Mouse (Mus musculus) bone marrow macrophage, adult 2 months (primary cell): ENCODE results near the gene a. TPM values are rescaled to one million over a fixed set of nuclear protein-coding genes. Genes with fewer than 3 reads are reported as not detected.

Experiments used
- H3K27ac ChIP-seq: 2 replicates; pipeline ENCODE4 v1.5.1; 2012; ENCODE audit warnings: low read depth, low read length; ENCODE audit not compliant: insufficient read depth
- H3K4me1 ChIP-seq: 2 replicates; pipeline ENCODE4 v1.6.1; 2012; ENCODE audit warnings: low read length; ENCODE audit not compliant: control insufficient read depth, insufficient read depth
- H3K4me3 ChIP-seq: 2 replicates; pipeline ENCODE4 v1.5.1; 2012; ENCODE audit warnings: mild to moderate bottlenecking, low read length, moderate library complexity; ENCODE audit not compliant: insufficient read depth
- CTCF ChIP-seq: IDR thresholded peaks from 2 replicates; pipeline ENCODE4 v1.5.1; 2012; ENCODE audit warnings: low read depth, mild to moderate bottlenecking, low read length, moderate library complexity
- POLR2A ChIP-seq: IDR thresholded peaks from 2 replicates; pipeline ENCODE4 v1.6.1; 2012; ENCODE audit warnings: mild to moderate bottlenecking, low read depth, low read length, borderline replicate concordance
- polyA plus RNA-seq: library from polyadenylated mRNA; stranded (reverse); fragments of >200 nt; gene quantifications from 2 replicates; pipeline ENCODE4 v1.2.4, GENCODE M21; 2012; ENCODE audit not compliant: missing spikeins, insufficient read depth, insufficient read length

The a gene
- polyA plus RNA-seq, 1 experiment: not detected

- Histone ChIP-seq H3K4me1 (no peaks in the 10 kb centered on the region), H3K4me3 (no peak overlapping the region), H3K27ac (no peak overlapping the region)
- TF ChIP-seq CTCF: no peak
- no peak for TF ChIP-seq POLR2A
Observed at GRCm38 (mm10) chr2:154757691-154758090, 33.5 kb upstream of the a start.

GRCm38 (mm10) chr2:154758454-154758853 lies 32.7 kb upstream of the a start:
- H3K27ac ChIP-seq: no peak overlapping the region
- H3K4me3 ChIP-seq: no peak overlapping the region
- TF ChIP-seq POLR2A: no peak
- TF ChIP-seq CTCF: no peak
- H3K4me1 ChIP-seq: no peaks in the 10 kb centered on the region

- H3K4me1 ChIP-seq: peaks cover 23% of the 10 kb centered on the region
- H3K4me3 ChIP-seq: no peak overlapping the region
- TF ChIP-seq CTCF (no peak), POLR2A (no peak)
- H3K27ac ChIP-seq: no peak overlapping the region
Observed at GRCm38 (mm10) chr2:154763226-154763625, 28.0 kb upstream of the a start.

GRCm38 (mm10) chr2:154764828-154765497 lies 26.2 kb upstream of the a start:
- no peak for TF ChIP-seq CTCF
- TF ChIP-seq POLR2A: no peak
- Histone ChIP-seq H3K4me3 (no peak overlapping the region), H3K27ac (peak overlapping the region; percentile 44), H3K4me1 (peaks cover 30% of the 10 kb centered on the region)

- peaks cover 30% of the 10 kb centered on the region for H3K4me1 ChIP-seq
- H3K27ac ChIP-seq: peak overlapping the region; percentile 53
- no peak for TF ChIP-seq CTCF
- no peak overlapping the region for H3K4me3 ChIP-seq
Observed at GRCm38 (mm10) chr2:154765554-154766008, 25.6 kb upstream of the a start.

GRCm38 (mm10) chr2:154767051-154767450 lies 24.2 kb upstream of the a start:
- peaks cover 30% of the 10 kb centered on the region for H3K4me1 ChIP-seq
- H3K4me3 ChIP-seq: no peak overlapping the region
- TF ChIP-seq POLR2A (no peak), CTCF (no peak)
- no peak overlapping the region for H3K27ac ChIP-seq

GRCm38 (mm10) chr2:154769930-154770329 lies 21.3 kb upstream of the a start, which contains the start of gene Gm14214:
TSS of gene Gm14214 (minus strand) at chr2:154770030.
- H3K27ac ChIP-seq: no peak within 1 kb of the TSS
- H3K4me3 ChIP-seq: no peak within 1 kb of the TSS
- H3K4me1 ChIP-seq: peaks cover 32% of the 10 kb centered on the region
- TF ChIP-seq POLR2A (no peak), CTCF (no peak)

GRCm38 (mm10) chr2:154771604-154772003 lies 19.6 kb upstream of the a start:
- no peak overlapping the region for H3K4me3 ChIP-seq
- peaks cover 23% of the 10 kb centered on the region for H3K4me1 ChIP-seq
- TF ChIP-seq CTCF (no peak), POLR2A (no peak)
- no peak overlapping the region for H3K27ac ChIP-seq

- no peak for TF ChIP-seq POLR2A
- H3K27ac ChIP-seq: no peak overlapping the region
- H3K4me1 ChIP-seq: peaks cover 8% of the 10 kb centered on the region
Observed at GRCm38 (mm10) chr2:154774032-154774431, 17.2 kb upstream of the a start.

GRCm38 (mm10) chr2:154776496-154776895 lies 14.7 kb upstream of the a start:
- Histone ChIP-seq H3K4me3 (no peak overlapping the region), H3K27ac (no peak overlapping the region), H3K4me1 (peaks cover 8% of the 10 kb centered on the region)
- TF ChIP-seq POLR2A (no peak), CTCF (no peak)

More at GRCm38 (mm10) chr2:154774032-154774431, 17.2 kb upstream of the a start:
- H3K4me3 ChIP-seq: no peak overlapping the region

- TF ChIP-seq CTCF (no peak), POLR2A (no peak)
- H3K27ac ChIP-seq: no peak overlapping the region
- H3K4me1 ChIP-seq: peaks cover 2% of the 10 kb centered on the region
- H3K4me3 ChIP-seq: no peak overlapping the region
Observed at GRCm38 (mm10) chr2:154779648-154780047, 11.6 kb upstream of the a start.

- TF ChIP-seq CTCF (no peak), POLR2A (no peak)
- Histone ChIP-seq H3K4me1 (peaks cover 21% of the 10 kb centered on the region), H3K4me3 (no peak overlapping the region), H3K27ac (no peak overlapping the region)
Observed at GRCm38 (mm10) chr2:154782361-154782760, 8.8 kb upstream of the a start.
